Mouse (Mus musculus): ENCODE data around the gene Sesn1. TPM values are rescaled to one million over a fixed set of nuclear protein-coding genes. Genes with fewer than 3 reads are reported as not detected.

Gene Sesn1
- polyA plus RNA-seq (2014; fragmentation: Nextera tagmentation; extraction: Ambion mirVana) = 33.8 and 36.7 TPM in 2 replicates

DNA sequence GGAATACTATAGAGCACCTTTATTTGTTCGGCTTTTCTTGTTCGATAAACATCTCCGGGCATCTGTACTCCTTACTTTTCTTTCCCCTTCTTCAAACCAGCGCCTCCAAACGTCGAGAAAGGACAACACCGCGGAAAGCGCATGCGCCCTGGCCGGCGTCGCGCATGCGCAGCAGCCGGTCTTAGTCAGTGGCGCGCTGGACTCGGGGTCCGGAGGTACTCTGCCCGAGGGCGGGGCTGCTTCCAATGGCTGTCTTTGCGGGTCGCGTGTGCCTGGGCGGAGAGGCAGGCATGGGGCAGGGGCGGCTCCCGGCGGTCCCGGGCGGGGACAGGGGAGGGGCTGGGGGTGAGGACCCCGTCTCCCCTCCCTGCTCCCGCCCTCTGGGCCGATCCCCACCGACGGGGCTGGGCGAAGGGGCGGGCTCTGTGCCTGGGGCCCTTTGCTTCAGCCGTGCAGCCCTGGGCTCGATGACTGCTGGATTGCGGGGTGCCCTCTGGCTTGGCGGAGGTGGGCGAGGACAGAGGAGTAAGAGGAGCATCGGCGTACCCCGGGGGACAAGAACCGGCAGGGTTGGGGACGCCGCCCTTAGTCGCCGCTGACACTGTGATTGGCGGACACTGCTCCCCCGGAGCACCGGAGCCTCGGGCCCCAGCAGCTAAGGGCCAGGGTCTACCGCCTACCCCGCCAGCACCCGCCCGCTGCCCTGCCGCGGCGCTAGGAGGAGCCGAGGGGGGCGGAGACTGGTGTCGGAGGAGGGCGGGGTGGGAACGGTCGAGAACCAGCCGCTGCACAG is at the start of gene Sesn1, which contains the start of gene Cep57l1:
Gene Sesn1 (plus strand): TSS at position 165 of the 793 bp plus-strand sequence.
Gene Cep57l1 (minus strand): TSS at position 101 of the 793 bp plus-strand sequence.
- Histone ChIP-seq H3K4me2 (replicated peaks; ENCODE audit: low read depth, low read length) (peak within 1 kb of the TSS; percentile 85), H3K27me3 (ENCODE audit: control insufficient read depth, insufficient read depth, low read length) (no peaks in the 10 kb centered on the region), H3K9me3 (ENCODE audit: control insufficient read depth, low read depth, low read length) (no peaks in the 10 kb centered on the region; the same call in 1 of the 2 replicates), H3K4me1 (ENCODE audit: control insufficient read depth, insufficient read depth, low read length) (peaks cover 18% of the 10 kb centered on the region; the same call in 1 of the 2 replicates), H3K9ac (replicated peaks; ENCODE audit: low read depth, low read length) (peak within 1 kb of the TSS; percentile 60), H3K4me3 (ENCODE audit: low read depth, low read length) (peak within 1 kb of the TSS; percentile 72), H3K27ac (ENCODE audit: low read length) (peak within 1 kb of the TSS; percentile 97), H3K36me3 (ENCODE audit: control insufficient read depth, insufficient read depth, low read length) (no peaks in the 10 kb centered on the region)
- peak; percentile 97 for ATAC-seq (ENCODE audit: insufficient number of reproducible peaks, insufficient read depth, low FRiP score, low read depth)
- WGBS = under 1% methylated on average over 67 of the region's 69 CpGs

DNA sequence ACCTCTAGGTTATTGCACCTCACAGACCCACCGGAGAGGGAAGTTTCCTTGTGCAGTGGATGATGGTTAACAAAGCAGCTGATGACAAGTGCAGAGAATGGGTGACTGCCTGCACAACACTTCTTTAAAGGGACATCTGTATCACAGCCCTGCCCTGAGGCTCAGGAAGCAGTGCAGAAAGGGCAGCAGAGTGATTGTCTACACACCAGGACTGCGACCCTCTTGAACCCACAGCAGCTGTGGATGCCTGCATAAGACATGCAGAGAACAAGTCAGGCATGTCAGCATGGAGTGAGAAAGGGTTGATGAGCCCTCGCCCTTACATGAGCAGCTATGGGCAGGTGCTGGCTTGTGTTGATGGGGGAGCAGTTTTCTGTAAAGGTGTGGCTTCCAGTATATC is 48.9 kb upstream of the Sesn1 start:
- no peak overlapping the region for H3K9ac ChIP-seq (replicated peaks; ENCODE audit: low read depth, low read length)
- no peaks in the 10 kb centered on the region for H3K36me3 ChIP-seq (ENCODE audit: control insufficient read depth, insufficient read depth, low read length)
- H3K9me3 ChIP-seq (ENCODE audit: control insufficient read depth, low read depth, low read length) = no peaks in the 10 kb centered on the region
- no peak overlapping the region for H3K4me2 ChIP-seq (replicated peaks; ENCODE audit: low read depth, low read length)
- no peaks in the 10 kb centered on the region for H3K4me1 ChIP-seq (ENCODE audit: control insufficient read depth, insufficient read depth, low read length)
- no peaks in the 10 kb centered on the region for H3K27me3 ChIP-seq (ENCODE audit: control insufficient read depth, insufficient read depth, low read length)
- ATAC-seq (ENCODE audit: insufficient number of reproducible peaks, insufficient read depth, low FRiP score, low read depth) = no peak
- 78% methylated on average over 3 of the region's 3 CpGs for WGBS
- H3K4me3 ChIP-seq (ENCODE audit: low read depth, low read length) = no peak overlapping the region
- no peak overlapping the region for H3K27ac ChIP-seq (ENCODE audit: low read length)

DNA sequence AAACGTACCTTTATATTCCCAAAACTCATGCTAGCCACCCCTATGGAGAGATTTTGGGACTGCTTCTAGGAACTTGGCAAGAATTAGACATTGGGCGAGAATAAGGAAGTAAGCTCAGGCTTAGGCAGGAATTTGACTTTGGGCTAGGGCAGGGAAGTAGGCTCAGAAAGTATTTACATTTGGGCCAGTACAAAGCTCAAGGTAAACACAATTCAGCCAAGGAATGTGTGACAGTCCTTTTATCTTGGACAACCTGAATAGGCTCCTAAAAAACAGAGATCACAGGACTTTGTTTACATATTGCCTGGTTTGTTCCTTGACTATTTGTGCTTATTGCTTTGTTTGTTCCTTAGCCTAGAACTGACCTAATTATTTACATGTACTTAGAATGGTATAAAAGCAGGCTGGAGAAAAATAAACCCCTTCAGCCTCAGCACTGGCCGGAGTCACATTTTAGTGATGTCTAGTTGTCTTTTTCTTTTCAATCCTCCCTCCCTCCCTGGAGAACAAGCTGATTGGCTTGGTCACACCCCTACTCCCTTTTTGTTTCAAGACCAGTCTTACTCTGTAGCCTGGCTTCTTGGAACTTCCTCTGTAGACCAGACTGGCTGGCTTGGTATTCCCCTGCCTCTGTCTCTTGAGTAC is 45.9 kb upstream of the Sesn1 start:
- no peaks in the 10 kb centered on the region for H3K4me1 ChIP-seq (ENCODE audit: control insufficient read depth, insufficient read depth, low read length)
- no peaks in the 10 kb centered on the region for H3K36me3 ChIP-seq (ENCODE audit: control insufficient read depth, insufficient read depth, low read length)
- no peaks in the 10 kb centered on the region for H3K9me3 ChIP-seq (ENCODE audit: control insufficient read depth, low read depth, low read length)
- no peaks in the 10 kb centered on the region for H3K27me3 ChIP-seq (ENCODE audit: control insufficient read depth, insufficient read depth, low read length)
- no peak for ATAC-seq (ENCODE audit: insufficient number of reproducible peaks, insufficient read depth, low FRiP score, low read depth)
- no peak overlapping the region for H3K9ac ChIP-seq (replicated peaks; ENCODE audit: low read depth, low read length)
- H3K27ac ChIP-seq (ENCODE audit: low read length) = no peak overlapping the region
- WGBS = 53% methylated on average over 3 of the region's 3 CpGs
- no peak overlapping the region for H3K4me3 ChIP-seq (ENCODE audit: low read depth, low read length)
- no peak overlapping the region for H3K4me2 ChIP-seq (replicated peaks; ENCODE audit: low read depth, low read length)

DNA sequence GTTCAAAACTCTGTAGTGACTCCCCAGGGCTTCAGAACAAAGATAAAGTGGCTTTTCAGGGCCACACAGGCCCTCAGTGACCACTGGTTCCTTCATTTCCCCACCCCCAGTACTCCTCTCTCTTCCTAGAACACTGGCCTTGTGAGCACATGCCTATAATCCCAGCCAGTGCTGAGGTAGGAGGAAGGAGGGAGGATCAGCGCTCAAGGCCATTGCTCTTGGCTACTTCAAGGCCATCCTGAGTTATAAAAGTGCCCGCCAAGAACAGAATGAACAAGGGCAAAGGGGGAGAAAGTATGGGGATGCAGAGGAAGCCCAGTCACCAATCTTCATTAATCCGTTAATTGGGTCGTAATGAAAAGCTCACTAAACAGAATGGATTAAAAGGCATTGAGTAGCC is 44.1 kb upstream of the Sesn1 start:
- ATAC-seq (ENCODE audit: insufficient number of reproducible peaks, insufficient read depth, low FRiP score, low read depth) = no peak
- H3K9me3 ChIP-seq (ENCODE audit: control insufficient read depth, low read depth, low read length) = no peaks in the 10 kb centered on the region

DNA sequence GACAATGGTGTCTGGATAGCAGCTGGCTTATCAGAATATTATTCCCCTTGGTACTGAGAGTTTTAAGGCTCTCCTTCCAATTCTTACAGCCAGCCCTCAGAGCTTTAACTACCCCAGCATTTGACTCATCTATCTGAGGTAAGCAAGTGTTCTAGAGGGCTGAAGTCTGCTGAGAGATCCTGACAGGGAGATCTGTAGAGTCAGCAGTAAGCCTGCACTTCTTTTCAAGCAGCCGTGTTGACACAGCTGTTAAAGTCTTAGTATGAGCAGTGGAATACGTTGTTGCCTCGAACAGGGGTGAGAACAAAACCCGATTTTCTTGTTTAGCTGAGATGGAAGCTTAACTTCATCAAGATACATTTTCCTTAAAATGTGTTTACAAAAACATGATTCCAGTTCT is 43.5 kb upstream of the Sesn1 start:
- no peak for ATAC-seq (ENCODE audit: insufficient number of reproducible peaks, insufficient read depth, low FRiP score, low read depth)
- no peaks in the 10 kb centered on the region for H3K4me1 ChIP-seq (ENCODE audit: control insufficient read depth, insufficient read depth, low read length)
- H3K27me3 ChIP-seq (ENCODE audit: control insufficient read depth, insufficient read depth, low read length) = no peaks in the 10 kb centered on the region
- no peak overlapping the region for H3K4me3 ChIP-seq (ENCODE audit: low read depth, low read length)
- 56% methylated on average over 4 of the region's 4 CpGs for WGBS
- H3K36me3 ChIP-seq (ENCODE audit: control insufficient read depth, insufficient read depth, low read length) = no peaks in the 10 kb centered on the region
- H3K4me2 ChIP-seq (replicated peaks; ENCODE audit: low read depth, low read length) = no peak overlapping the region
- no peak overlapping the region for H3K27ac ChIP-seq (ENCODE audit: low read length)
- H3K9ac ChIP-seq (replicated peaks; ENCODE audit: low read depth, low read length) = no peak overlapping the region
- H3K9me3 ChIP-seq (ENCODE audit: control insufficient read depth, low read depth, low read length) = no peaks in the 10 kb centered on the region

More for the DNA sequence above, 44.1 kb upstream of the Sesn1 start:
- no peaks in the 10 kb centered on the region for H3K36me3 ChIP-seq (ENCODE audit: control insufficient read depth, insufficient read depth, low read length)
- no peaks in the 10 kb centered on the region for H3K27me3 ChIP-seq (ENCODE audit: control insufficient read depth, insufficient read depth, low read length)
- H3K4me2 ChIP-seq (replicated peaks; ENCODE audit: low read depth, low read length) = no peak overlapping the region
- H3K9ac ChIP-seq (replicated peaks; ENCODE audit: low read depth, low read length) = no peak overlapping the region
- H3K4me1 ChIP-seq (ENCODE audit: control insufficient read depth, insufficient read depth, low read length) = no peaks in the 10 kb centered on the region
- no peak overlapping the region for H3K27ac ChIP-seq (ENCODE audit: low read length)
- WGBS = 86% methylated on average over 4 of the region's 4 CpGs
- no peak overlapping the region for H3K4me3 ChIP-seq (ENCODE audit: low read depth, low read length)

DNA sequence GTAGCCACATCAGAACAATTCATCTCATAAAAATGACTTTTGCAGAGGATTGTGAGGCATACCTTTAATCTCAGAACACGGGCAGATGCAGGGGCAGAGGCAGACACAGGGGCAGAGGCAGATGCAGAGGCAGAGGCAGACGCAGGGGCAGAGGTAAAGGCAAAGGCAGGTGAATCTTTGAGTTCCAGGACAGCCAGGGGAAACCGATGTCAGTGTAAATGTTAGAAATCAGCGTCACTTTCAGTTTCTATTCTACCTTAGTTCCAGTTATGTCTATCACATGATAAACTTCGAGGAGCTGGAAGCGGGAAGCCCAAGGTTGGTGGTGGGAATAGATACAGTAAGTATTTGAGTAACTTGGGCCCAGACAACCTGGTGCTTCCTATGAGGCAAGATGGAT is 42.5 kb upstream of the Sesn1 start:
- Histone ChIP-seq H3K4me1 (ENCODE audit: control insufficient read depth, insufficient read depth, low read length) (no peaks in the 10 kb centered on the region), H3K27ac (ENCODE audit: low read length) (no peak overlapping the region), H3K4me3 (ENCODE audit: low read depth, low read length) (no peak overlapping the region), H3K9me3 (ENCODE audit: control insufficient read depth, low read depth, low read length) (no peaks in the 10 kb centered on the region), H3K4me2 (replicated peaks; ENCODE audit: low read depth, low read length) (no peak overlapping the region), H3K36me3 (ENCODE audit: control insufficient read depth, insufficient read depth, low read length) (no peaks in the 10 kb centered on the region), H3K9ac (replicated peaks; ENCODE audit: low read depth, low read length) (no peak overlapping the region), H3K27me3 (ENCODE audit: control insufficient read depth, insufficient read depth, low read length) (no peaks in the 10 kb centered on the region)
- no peak for ATAC-seq (ENCODE audit: insufficient number of reproducible peaks, insufficient read depth, low FRiP score, low read depth)
- 85% methylated on average over 6 of the region's 6 CpGs for WGBS

DNA sequence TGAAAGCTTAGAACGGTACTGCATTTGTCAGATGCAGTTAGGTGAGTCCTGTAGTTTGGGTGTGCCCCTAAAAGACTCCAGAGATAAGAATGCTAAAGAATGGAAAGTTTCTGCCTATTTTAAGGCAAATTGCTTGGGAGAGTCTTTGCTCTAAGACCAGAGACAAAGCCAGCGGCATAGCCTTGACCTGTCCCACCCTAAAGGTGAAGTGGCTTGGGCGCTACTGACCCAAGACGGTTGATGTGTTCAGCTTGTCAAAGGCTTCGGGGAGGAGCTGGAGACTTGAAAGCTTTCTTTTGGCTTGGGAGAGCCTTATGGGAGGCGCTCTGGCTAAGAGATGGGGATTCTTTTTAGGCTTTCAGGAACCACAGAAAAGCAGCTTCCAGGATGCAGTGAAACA is 17.4 kb upstream of the Sesn1 start:
- 91% methylated on average over 6 of the region's 6 CpGs for WGBS
- no peak for ATAC-seq (ENCODE audit: insufficient number of reproducible peaks, insufficient read depth, low FRiP score, low read depth)

DNA sequence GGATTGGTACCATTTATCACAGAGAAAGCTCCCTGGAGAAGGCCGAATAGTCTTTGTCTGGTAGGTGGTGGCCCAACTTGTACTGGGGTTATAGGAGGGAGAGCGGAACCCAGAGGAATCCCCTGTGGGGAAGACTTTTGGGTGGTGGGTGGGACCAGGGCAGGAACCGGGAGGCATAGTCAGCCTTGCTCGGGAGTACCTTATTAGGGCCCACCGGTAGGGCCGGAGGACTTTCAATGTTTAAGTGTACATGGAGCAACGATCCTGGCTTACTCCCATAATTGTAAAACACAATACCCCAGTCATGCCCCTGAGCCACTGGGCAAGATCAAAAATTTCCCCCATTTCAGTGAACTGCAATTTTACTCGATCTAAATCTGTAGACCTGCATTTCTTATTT is 12.5 kb upstream of the Sesn1 start:
- Histone ChIP-seq H3K36me3 (ENCODE audit: control insufficient read depth, insufficient read depth, low read length) (peaks cover 6% of the 10 kb centered on the region; the same call in 1 of the 2 replicates), H3K4me1 (ENCODE audit: control insufficient read depth, insufficient read depth, low read length) (no peaks in the 10 kb centered on the region), H3K9me3 (ENCODE audit: control insufficient read depth, low read depth, low read length) (peaks cover 11% of the 10 kb centered on the region; the same call in 1 of the 2 replicates), H3K4me2 (replicated peaks; ENCODE audit: low read depth, low read length) (no peak overlapping the region), H3K4me3 (ENCODE audit: low read depth, low read length) (no peak overlapping the region), H3K9ac (replicated peaks; ENCODE audit: low read depth, low read length) (no peak overlapping the region), H3K27me3 (ENCODE audit: control insufficient read depth, insufficient read depth, low read length) (no peaks in the 10 kb centered on the region), H3K27ac (ENCODE audit: low read length) (no peak overlapping the region)
- no peak for ATAC-seq (ENCODE audit: insufficient number of reproducible peaks, insufficient read depth, low FRiP score, low read depth)
- 97% methylated on average over 8 of the region's 8 CpGs for WGBS

More for the DNA sequence above, 17.4 kb upstream of the Sesn1 start:
- no peak overlapping the region for H3K4me2 ChIP-seq (replicated peaks; ENCODE audit: low read depth, low read length)
- no peaks in the 10 kb centered on the region for H3K27me3 ChIP-seq (ENCODE audit: control insufficient read depth, insufficient read depth, low read length)
- peaks cover 10% of the 10 kb centered on the region; the same call in 1 of the 2 replicates for H3K9me3 ChIP-seq (ENCODE audit: control insufficient read depth, low read depth, low read length)
- no peak overlapping the region for H3K27ac ChIP-seq (ENCODE audit: low read length)
- H3K9ac ChIP-seq (replicated peaks; ENCODE audit: low read depth, low read length) = no peak overlapping the region
- H3K4me3 ChIP-seq (ENCODE audit: low read depth, low read length) = no peak overlapping the region
- no peaks in the 10 kb centered on the region for H3K4me1 ChIP-seq (ENCODE audit: control insufficient read depth, insufficient read depth, low read length)
- peaks cover 3% of the 10 kb centered on the region; the same call in 1 of the 2 replicates for H3K36me3 ChIP-seq (ENCODE audit: control insufficient read depth, insufficient read depth, low read length)
